9 mouse cellular contexts compared by ENCODE assay signal in genomic region chr4:155126602-155127372, GRCm38 (mm10). TPM values are rescaled to one million over a fixed set of nuclear protein-coding genes. Genes with fewer than 3 reads are reported as not detected.
A peak's percentile ranks its signal among the peaks of the same experiment; 100 is the strongest.
DNase-seq lines count a peak whose midpoint lies in the region; ATAC-seq and TF ChIP-seq lines count a peak whose summit lies in the region.
"Had no signal": no experiment of that assay in that cellular context is flagged by ENCODE, and none has a peak within 500 bp of the region (broad histone marks: within the 10 kb centered on the region; RNA-seq: fewer than 3 reads in every experiment).

No protein-coding gene starts in this region.

- no peaks in the 10 kb centered on the region for H3K9me3 ChIP-seq in liver, postnatal 0 days (ENCODE audit: low read length)
- H3K9me3 ChIP-seq in liver, embryonic 11.5 days (ENCODE audit: control insufficient read depth, low read length): no peaks in the 10 kb centered on the region
- H3K9me3 ChIP-seq in embryonic facial prominence, embryonic 15.5 days (replicated peaks): no peaks in the 10 kb centered on the region
- H3K9me3 ChIP-seq in stomach, postnatal 0 days (ENCODE audit: control insufficient read depth, low read length): no peaks in the 10 kb centered on the region

- peak; percentile 41 for ATAC-seq in liver, postnatal 0 days
- no peak for ATAC-seq in liver, embryonic 11.5 days (replicated peaks; ENCODE audit: low FRiP score)
- ATAC-seq in embryonic facial prominence, embryonic 15.5 days (ENCODE audit: insufficient number of reproducible peaks, low FRiP score, low TSS enrichment, low read depth): no peak
- no peak for ATAC-seq in stomach, postnatal 0 days (ENCODE audit: low FRiP score, low TSS enrichment)

- H3K27ac ChIP-seq in liver, postnatal 0 days (ENCODE audit: low read depth): no peak overlapping the region
- H3K27ac ChIP-seq in liver, embryonic 11.5 days (ENCODE audit: low read depth, low read length): no peak overlapping the region
- H3K27ac ChIP-seq in embryonic facial prominence, embryonic 15.5 days (replicated peaks): peak overlapping the region; percentile 39; the same call in 1 of the 2 replicates
- H3K27ac ChIP-seq in stomach, postnatal 0 days (replicated peaks): peak overlapping the region; percentile 35; the same call in 1 of the 2 replicates
- H3K27ac ChIP-seq in layer of hippocampus, adult 2 months: no peak overlapping the region

- 68% methylated on average over 7 of the region's 7 CpGs for WGBS in liver, postnatal 0 days (ENCODE audit: insufficient replicate concordance)
- WGBS in liver, embryonic 11.5 days: 75% methylated on average over 7 of the region's 7 CpGs
- WGBS in embryonic facial prominence, embryonic 15.5 days: 64% methylated on average over 7 of the region's 7 CpGs
- WGBS in stomach, postnatal 0 days: 71% methylated on average over 7 of the region's 7 CpGs

- TF ChIP-seq CTCF in liver, postnatal 0 days (IDR thresholded peaks at IDR 0.05; ENCODE audit: low read depth): no peak
- no peak for TF ChIP-seq CTCF in stomach, postnatal 0 days (IDR thresholded peaks at IDR 0.05; ENCODE audit: low read depth)
- no peak for TF ChIP-seq CTCF in layer of hippocampus, adult 2 months (conservative IDR thresholded peaks at IDR 0.05)

- H3K9ac ChIP-seq in liver, postnatal 0 days (replicated peaks): no peak overlapping the region
- no peak overlapping the region for H3K9ac ChIP-seq in liver, embryonic 11.5 days (ENCODE audit: low read depth, low read length)
- H3K9ac ChIP-seq in embryonic facial prominence, embryonic 15.5 days: no peak overlapping the region
- H3K9ac ChIP-seq in stomach, postnatal 0 days (ENCODE audit: low read length): no peak overlapping the region

- peaks cover 21% of the 10 kb centered on the region for H3K4me1 ChIP-seq in liver, postnatal 0 days (ENCODE audit: insufficient read depth)
- peaks cover 25% of the 10 kb centered on the region for H3K4me1 ChIP-seq in liver, embryonic 11.5 days (replicated peaks; ENCODE audit: control insufficient read depth, insufficient read depth, low read length)
- H3K4me1 ChIP-seq in embryonic facial prominence, embryonic 15.5 days: peaks cover 75% of the 10 kb centered on the region
- peaks cover 9% of the 10 kb centered on the region for H3K4me1 ChIP-seq in stomach, postnatal 0 days (replicated peaks; ENCODE audit: control insufficient read depth, insufficient read depth)

- H3K4me3 ChIP-seq in liver, postnatal 0 days (ENCODE audit: low read depth, low read length): no peak overlapping the region
- no peak overlapping the region for H3K4me3 ChIP-seq in liver, embryonic 11.5 days (ENCODE audit: low read depth, low read length)
- H3K4me3 ChIP-seq in embryonic facial prominence, embryonic 15.5 days (replicated peaks): no peak overlapping the region
- H3K4me3 ChIP-seq in stomach, postnatal 0 days (ENCODE audit: low read depth, low read length): no peak overlapping the region
- H3K4me3 ChIP-seq in layer of hippocampus, adult 2 months: no peak overlapping the region

- no peaks in the 10 kb centered on the region for H3K36me3 ChIP-seq in liver, postnatal 0 days (replicated peaks; ENCODE audit: insufficient read depth, low read length)
- H3K36me3 ChIP-seq in liver, embryonic 11.5 days (ENCODE audit: control insufficient read depth, insufficient read depth, low read length): no peaks in the 10 kb centered on the region
- no peaks in the 10 kb centered on the region for H3K36me3 ChIP-seq in embryonic facial prominence, embryonic 15.5 days
- no peaks in the 10 kb centered on the region for H3K36me3 ChIP-seq in stomach, postnatal 0 days (ENCODE audit: control insufficient read depth, insufficient read depth, low read length)

- DNase-seq in liver, postnatal 0 days: no peak
- DNase-seq in liver, embryonic 11.5 days (ENCODE audit: low spot score): no peak
- DNase-seq in Muller cell, postnatal 12 days (ENCODE audit: inconsistent ontology term): peak; percentile 62
- no peak for DNase-seq in stomach, postnatal 0 days (ENCODE audit: low spot score)
- no peak for DNase-seq in layer of hippocampus, adult 2 months (ENCODE audit: low spot score in 2 of 2)
- no peak for DNase-seq in left cerebral cortex, adult 18-20 months (ENCODE audit: low spot score in 2 of 2)
- DNase-seq in adrenal gland, adult 8-10 months: no peak
- DNase-seq: spleen, adult 18-20 months had no signal

- H3K27me3 ChIP-seq in liver, postnatal 0 days (ENCODE audit: insufficient read depth, low read length): no peaks in the 10 kb centered on the region
- H3K27me3 ChIP-seq in liver, embryonic 11.5 days (replicated peaks; ENCODE audit: control insufficient read depth, insufficient read depth, low read length): no peaks in the 10 kb centered on the region
- H3K27me3 ChIP-seq in embryonic facial prominence, embryonic 15.5 days: no peaks in the 10 kb centered on the region
- H3K27me3 ChIP-seq in stomach, postnatal 0 days (ENCODE audit: control insufficient read depth, insufficient read depth, low read length): no peaks in the 10 kb centered on the region

- no peak for TF ChIP-seq EP300 in liver, postnatal 0 days (IDR thresholded peaks at IDR 0.05; ENCODE audit: low read depth)
- no peak for TF ChIP-seq EP300 in stomach, postnatal 0 days (optimal IDR thresholded peaks at IDR 0.05)

- no peak overlapping the region for H3K4me2 ChIP-seq in liver, postnatal 0 days (ENCODE audit: low read depth, low read length)
- no peak overlapping the region for H3K4me2 ChIP-seq in liver, embryonic 11.5 days
- no peak overlapping the region for H3K4me2 ChIP-seq in embryonic facial prominence, embryonic 15.5 days (replicated peaks)
- H3K4me2 ChIP-seq in stomach, postnatal 0 days (replicated peaks; ENCODE audit: low read depth): no peak overlapping the region

RNA-seq across cellular contexts. Expression of gene Morn1, which starts 40.4 kb away (rescaled TPM):
- 2.2 TPM in 2 replicates for polyA plus RNA-seq in liver, postnatal 0 days (2015; fragmentation: Nextera tagmentation; extraction: Ambion mirVana)
- 3.4 and 3.5 TPM in 2 replicates for polyA plus RNA-seq in liver, embryonic 11.5 days (2014; fragmentation: Nextera tagmentation; extraction: Ambion mirVana)
- polyA plus RNA-seq in embryonic facial prominence, embryonic 15.5 days (2015; fragmentation: Nextera tagmentation; extraction: Ambion mirVana): 7.7 and 8.7 TPM in 2 replicates
- polyA plus RNA-seq in stomach, postnatal 0 days (2015; fragmentation: Nextera tagmentation; extraction: Ambion mirVana): 3.2 and 3.6 TPM in 2 replicates
- 10 to 100 TPM; 11.8 to 14.0 TPM for total RNA-seq in layer of hippocampus, adult 2 months (2021)
- total RNA-seq in left cerebral cortex, adult 18-20 months (2021): 10 to 100 TPM in 1 of 2 experiments, 1 to 10 TPM in 1; 9.0 to 10.4 TPM
- 10 to 100 TPM in 2 of 4 experiments, 1 to 10 TPM in 2; 7.9 to 17.0 (median 12.8) TPM for total RNA-seq in adrenal gland, adult 8-10 months (2022)

RNA-seq across cellular contexts. Expression of gene Rer1, which starts 40.6 kb away (rescaled TPM):
- 111 and 118 TPM in 2 replicates for polyA plus RNA-seq in liver, postnatal 0 days (2015; fragmentation: Nextera tagmentation; extraction: Ambion mirVana)
- 163 and 168 TPM in 2 replicates for polyA plus RNA-seq in liver, embryonic 11.5 days (2014; fragmentation: Nextera tagmentation; extraction: Ambion mirVana)
- 157 and 164 TPM in 2 replicates for polyA plus RNA-seq in embryonic facial prominence, embryonic 15.5 days (2015; fragmentation: Nextera tagmentation; extraction: Ambion mirVana)
- polyA plus RNA-seq in stomach, postnatal 0 days (2015; fragmentation: Nextera tagmentation; extraction: Ambion mirVana): 182 and 185 TPM in 2 replicates
- 10 to 100 TPM; 60.6 to 63.0 TPM for total RNA-seq in layer of hippocampus, adult 2 months (2021)
- total RNA-seq in left cerebral cortex, adult 18-20 months (2021): 10 to 100 TPM; 64.6 to 64.7 TPM
- 100 to 1,000 TPM in 2 of 4 experiments, 10 to 100 TPM in 2; 96.8 to 116 (median 106) TPM for total RNA-seq in adrenal gland, adult 8-10 months (2022)

RNA-seq across cellular contexts. Expression of gene Pex10, which starts 60.0 kb away (rescaled TPM):
- polyA plus RNA-seq in liver, postnatal 0 days (2015; fragmentation: Nextera tagmentation; extraction: Ambion mirVana): 5.9 and 6.8 TPM in 2 replicates
- 7.2 and 9.0 TPM in 2 replicates for polyA plus RNA-seq in liver, embryonic 11.5 days (2014; fragmentation: Nextera tagmentation; extraction: Ambion mirVana)
- polyA plus RNA-seq in embryonic facial prominence, embryonic 15.5 days (2015; fragmentation: Nextera tagmentation; extraction: Ambion mirVana): 21.6 and 22.1 TPM in 2 replicates
- 10.3 and 10.5 TPM in 2 replicates for polyA plus RNA-seq in stomach, postnatal 0 days (2015; fragmentation: Nextera tagmentation; extraction: Ambion mirVana)
- total RNA-seq in layer of hippocampus, adult 2 months (2021): 10 to 100 TPM; 23.1 to 24.2 TPM
- total RNA-seq in left cerebral cortex, adult 18-20 months (2021): 10 to 100 TPM; 18.5 to 19.2 TPM
- 10 to 100 TPM; 19.3 to 32.9 (median 21.7) TPM for total RNA-seq in adrenal gland, adult 8-10 months (2022)

Comparison
In these comparisons a context has a peak if more than half of its experiments do, and no peak if none do; other contexts are left out.
1. H3K27ac ChIP-seq: peak in embryonic facial prominence, embryonic 15.5 days (single experiment) and stomach, postnatal 0 days (single experiment); none in liver, postnatal 0 days (single experiment), liver, embryonic 11.5 days (single experiment) and layer of hippocampus, adult 2 months (single experiment).